Mouse (Mus musculus): ENCODE data around the gene Gm12355.
A peak's percentile ranks its signal among the peaks of the same experiment; 100 is the strongest.

Gm12355 gene

GRCm38 (mm10) chr11:98602090-98602690 is 23.3 kb downstream of the Gm12355 start:
- peak; percentile 85 for DNase-seq (ENCODE audit: extremely low spot score)

- no peak for DNase-seq (ENCODE audit: extremely low spot score)
Measured at GRCm38 (mm10) chr11:98599291-98599690, 26.2 kb downstream of the Gm12355 start.

GRCm38 (mm10) chr11:98598851-98599290 is 26.6 kb downstream of the Gm12355 start:
- no peak for DNase-seq (ENCODE audit: extremely low spot score)

- DNase-seq (ENCODE audit: extremely low spot score) = no peak
Measured at GRCm38 (mm10) chr11:98597991-98598390, 27.5 kb downstream of the Gm12355 start, which contains the start of gene Lrrc3c. Gene Lrrc3c (plus strand): TSS chr11:98598291.

GRCm38 (mm10) chr11:98597363-98597762 is 28.1 kb downstream of the Gm12355 start:
- DNase-seq (ENCODE audit: extremely low spot score) = peak; percentile 55

GRCm38 (mm10) chr11:98595955-98596354 is 29.5 kb downstream of the Gm12355 start:
- no peak for DNase-seq (ENCODE audit: extremely low spot score)

GRCm38 (mm10) chr11:98595473-98595872 is 30.0 kb downstream of the Gm12355 start:
- no peak for DNase-seq (ENCODE audit: extremely low spot score)

- no peak for DNase-seq (ENCODE audit: extremely low spot score)
Measured at GRCm38 (mm10) chr11:98595021-98595420, 30.4 kb downstream of the Gm12355 start.

- DNase-seq (ENCODE audit: extremely low spot score) = no peak
Measured at GRCm38 (mm10) chr11:98590548-98591445, 34.7 kb downstream of the Gm12355 start.

GRCm38 (mm10) chr11:98589306-98589705 is 36.2 kb downstream of the Gm12355 start:
- no peak for DNase-seq (ENCODE audit: extremely low spot score)

- no peak for DNase-seq (ENCODE audit: extremely low spot score)
Measured at GRCm38 (mm10) chr11:98588833-98589281, 36.6 kb downstream of the Gm12355 start.

- DNase-seq (ENCODE audit: extremely low spot score) = peak; percentile 81
Measured at GRCm38 (mm10) chr11:98587684-98588546, 37.5 kb downstream of the Gm12355 start.

- DNase-seq (ENCODE audit: extremely low spot score) = peak; percentile 98
Measured at GRCm38 (mm10) chr11:98586892-98587563, 38.4 kb downstream of the Gm12355 start, which contains the start of gene Ormdl3. Gene Ormdl3 (minus strand): TSS chr11:98587368.

GRCm38 (mm10) chr11:98586087-98586891 is 39.2 kb downstream of the Gm12355 start:
- DNase-seq (ENCODE audit: extremely low spot score) = no peak

GRCm38 (mm10) chr11:98584629-98585177 is 40.8 kb downstream of the Gm12355 start:
- no peak for DNase-seq (ENCODE audit: extremely low spot score)

- no peak for DNase-seq (ENCODE audit: extremely low spot score)
Measured at GRCm38 (mm10) chr11:98584146-98584545, 41.3 kb downstream of the Gm12355 start.

GRCm38 (mm10) chr11:98583571-98583970 is 41.9 kb downstream of the Gm12355 start:
- DNase-seq (ENCODE audit: extremely low spot score) = no peak

GRCm38 (mm10) chr11:98583265-98583552 is 42.3 kb downstream of the Gm12355 start:
- DNase-seq (ENCODE audit: extremely low spot score) = no peak

GRCm38 (mm10) chr11:98582551-98583264 is 42.8 kb downstream of the Gm12355 start:
- no peak for DNase-seq (ENCODE audit: extremely low spot score)

GRCm38 (mm10) chr11:98582030-98582388 is 43.5 kb downstream of the Gm12355 start:
- no peak for DNase-seq (ENCODE audit: extremely low spot score)

All from embryo, embryonic 9.5 days (tissue).